Mouse (Mus musculus): ENCODE measurements at regions not wholly inside any gene's neighbourhood (a gene's known extent, or its start where the extent isn't known, plus 50 kb on each side); places are given as distances from the start of the nearest gene placed in this dataset.

DNA sequence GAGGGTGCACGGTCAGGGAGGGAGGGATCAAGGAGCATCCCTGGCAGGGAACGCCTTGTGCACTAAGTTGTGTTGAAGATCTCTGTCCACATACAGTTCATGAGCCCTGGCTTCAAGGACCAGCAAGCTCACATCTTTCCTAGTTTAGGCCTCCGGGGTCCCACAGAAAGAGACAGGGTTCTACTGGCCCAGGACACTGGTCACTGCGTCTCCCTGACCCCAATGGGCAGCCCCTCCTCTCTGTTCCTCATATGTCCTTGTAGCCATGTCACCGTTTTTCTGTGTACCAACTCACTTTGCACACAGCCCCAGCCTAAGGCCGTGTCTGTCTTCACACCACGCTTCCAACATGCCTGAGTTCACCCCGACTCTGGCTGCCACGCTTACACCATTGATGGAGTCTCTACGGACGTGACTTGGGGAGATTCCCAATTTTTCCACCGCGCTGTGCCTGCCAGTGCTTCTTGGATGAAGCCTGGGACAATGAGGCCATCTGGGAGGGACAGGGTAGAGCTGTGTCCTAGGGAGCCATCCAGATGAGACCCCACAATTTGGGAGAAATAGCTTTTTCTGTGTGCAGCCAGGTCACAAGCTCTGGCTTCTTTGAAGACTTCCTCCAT lies 86.5 kb upstream of the Ret start:
- DNase-seq, result no peak

DNA sequence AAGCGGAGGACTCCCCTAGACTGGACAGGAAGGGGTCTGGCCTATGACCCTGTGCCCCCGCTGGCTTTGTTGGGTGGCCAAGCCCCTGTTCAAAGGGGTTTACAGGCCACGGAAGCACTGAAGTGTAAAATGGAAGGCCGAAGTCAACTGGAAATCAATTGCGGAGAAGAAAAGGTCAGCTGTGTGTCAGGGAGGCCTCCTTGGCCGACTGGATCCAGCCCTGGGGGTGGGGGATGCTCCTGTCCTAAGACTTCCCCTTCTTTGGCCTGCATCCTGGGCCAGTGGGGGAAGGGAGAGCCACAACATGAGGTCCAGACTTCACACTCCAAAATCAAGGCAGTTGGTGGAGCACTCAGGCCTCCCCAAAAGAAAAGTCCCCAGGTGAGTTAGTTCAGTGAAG lies 66.4 kb upstream of the Ret start:
- no peak for DNase-seq

DNA sequence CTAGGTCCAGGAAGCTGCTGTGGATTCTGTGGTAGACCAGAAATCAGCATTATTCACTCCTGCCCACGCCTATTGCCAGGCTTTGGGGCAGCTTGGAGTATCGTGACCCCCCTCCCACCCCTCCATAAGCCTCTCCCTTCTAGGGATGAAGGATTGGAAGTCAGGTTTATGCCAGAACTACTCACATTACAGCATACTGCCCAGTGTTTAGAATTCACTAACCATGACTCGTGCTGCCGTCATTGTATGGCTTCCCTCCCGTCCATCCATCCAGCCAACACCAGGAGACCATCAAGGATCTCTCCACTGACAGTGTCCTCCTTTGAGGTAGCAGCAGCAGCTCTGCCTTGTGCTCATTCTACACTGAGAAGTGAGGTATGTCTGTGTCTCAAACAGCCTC lies 62.4 kb upstream of the Ret start:
- DNase-seq, result no peak

DNA sequence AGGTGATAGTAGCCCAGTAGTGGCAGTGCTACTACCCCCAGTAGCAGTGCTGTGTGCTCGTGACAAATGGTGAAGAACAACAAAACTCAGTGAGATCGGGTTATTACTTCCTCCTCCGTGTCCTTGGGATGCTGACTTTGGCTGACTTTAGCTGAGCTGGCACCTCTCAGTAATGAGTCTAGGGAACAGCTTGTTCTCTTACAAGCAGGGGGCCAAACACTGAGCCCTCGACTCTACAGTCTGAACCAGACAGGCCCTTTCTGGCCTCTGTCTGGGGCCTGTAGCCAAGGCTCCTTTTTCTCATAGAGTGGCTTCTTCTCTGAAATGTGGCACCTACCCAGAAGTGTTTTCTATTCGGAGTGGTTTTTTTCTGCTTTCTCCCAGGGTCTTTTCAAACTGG lies 57.4 kb upstream of the Ret start:
- DNase-seq, result no peak

DNA sequence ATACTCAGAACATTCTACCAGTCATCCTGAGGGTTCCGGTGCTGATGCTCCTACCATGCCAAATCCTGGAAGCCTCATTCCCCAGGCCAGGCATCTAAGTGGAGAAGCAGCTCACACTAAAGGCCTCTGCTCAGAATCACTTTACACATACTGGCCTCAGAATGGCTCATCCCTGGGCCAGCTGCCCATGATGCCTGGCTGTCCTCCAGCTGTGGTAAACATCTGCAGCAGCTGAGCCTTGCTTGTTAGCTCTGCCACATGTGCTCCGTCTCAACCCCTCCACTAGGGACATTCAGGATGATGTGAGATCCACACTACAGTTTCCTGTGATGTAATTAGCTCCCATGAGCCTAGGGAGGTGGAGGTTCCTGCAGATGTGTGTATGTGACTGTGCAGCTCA lies 55.2 kb upstream of the Ret start:
- DNase-seq, result no peak

DNA sequence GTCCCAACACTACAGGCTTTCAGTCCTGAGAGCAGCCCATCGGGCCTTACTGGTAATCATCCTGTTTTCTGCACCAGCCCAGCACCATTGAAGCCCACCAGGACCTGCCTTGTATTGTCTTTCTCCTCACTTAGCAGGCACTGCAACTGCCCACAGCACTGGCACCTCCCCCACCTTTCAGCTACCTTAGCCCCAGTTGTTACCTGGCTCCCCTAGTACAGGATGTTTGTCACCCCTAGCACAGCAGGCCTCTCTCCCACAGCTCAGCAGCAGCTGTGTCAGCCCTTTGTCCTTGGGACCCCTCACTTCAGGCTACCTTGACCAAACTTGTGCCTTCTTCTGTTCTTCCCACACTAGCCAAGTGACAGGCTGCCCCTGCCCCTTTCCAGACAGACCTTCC lies 53.6 kb upstream of the Ret start:
- no peak for DNase-seq

DNA sequence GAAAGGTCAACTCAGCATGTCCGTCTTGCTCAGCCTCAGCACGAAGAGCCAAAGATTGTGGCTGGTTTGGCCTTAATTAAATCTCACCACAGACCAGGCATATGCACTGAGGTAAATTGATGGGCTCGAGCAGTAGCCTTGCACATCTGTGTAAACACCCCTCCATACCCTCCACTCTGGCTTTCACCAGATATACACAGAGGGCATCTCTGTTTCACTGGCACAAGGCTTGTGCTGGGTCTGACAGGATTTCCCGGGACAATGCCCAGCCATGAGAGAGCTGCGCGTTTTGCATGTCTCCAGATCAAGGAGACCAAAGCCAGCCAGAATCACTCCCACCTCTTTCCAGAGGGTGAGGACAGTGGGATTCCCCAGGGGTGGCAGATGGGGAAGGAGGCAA lies 52.5 kb upstream of the Ret start:
- no peak for DNase-seq

All from adrenal gland, postnatal 25 days (tissue).